Comparison of ENCODE assay signal across 24 mouse cellular contexts in the genomic region with DNA sequence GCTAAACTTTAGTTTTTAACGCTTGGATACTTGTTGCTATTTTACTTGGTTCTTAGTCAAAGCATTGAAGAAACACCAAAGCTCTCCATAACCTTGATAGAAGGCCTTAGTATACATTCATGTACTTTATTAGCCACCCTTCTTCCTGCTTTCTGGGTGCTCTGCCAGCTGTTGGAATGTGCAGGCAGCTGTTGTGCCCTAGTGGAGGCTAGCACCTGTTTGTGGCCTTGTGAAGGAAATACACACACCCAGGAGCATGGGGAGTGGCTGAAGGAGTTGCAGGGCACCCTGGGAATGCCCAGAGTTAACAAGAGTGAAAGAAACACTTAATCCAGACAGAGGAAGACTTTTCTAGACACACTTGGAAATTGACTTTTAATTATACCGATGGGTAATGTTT. TPM values are rescaled to one million over a fixed set of nuclear protein-coding genes. Genes with fewer than 3 reads are reported as not detected.
DNase-seq lines count a peak whose midpoint lies in the region; ATAC-seq and TF ChIP-seq lines count a peak whose summit lies in the region.
"Had no signal": no experiment of that assay in that cellular context is flagged by ENCODE, and none has a peak within 500 bp of the region (broad histone marks: within the 10 kb centered on the region; RNA-seq: fewer than 3 reads in every experiment).

No protein-coding gene starts in this region.

- H3K27me3 ChIP-seq in intestine, embryonic 15.5 days (replicated peaks): no peaks in the 10 kb centered on the region
- H3K27me3 ChIP-seq in intestine, embryonic 16.5 days (replicated peaks; ENCODE audit: control insufficient read depth, insufficient read depth, low read length): no peaks in the 10 kb centered on the region
- H3K27me3 ChIP-seq in C2C12 (ENCODE audit: control insufficient read depth, insufficient read depth, insufficient read length): no peaks in the 10 kb centered on the region
- no peaks in the 10 kb centered on the region for H3K27me3 ChIP-seq in intestine, postnatal 0 days (replicated peaks; ENCODE audit: control insufficient read depth, insufficient read depth, low read length)
- no peaks in the 10 kb centered on the region for H3K27me3 ChIP-seq in stomach, postnatal 0 days (ENCODE audit: control insufficient read depth, insufficient read depth, low read length)
- H3K27me3 ChIP-seq: embryonic facial prominence, embryonic 13.5 days; forebrain, embryonic 13.5 days; hindbrain, embryonic 12.5 days; hindbrain, embryonic 15.5 days had no signal

- 0 out of 2 replicates have a peak, but pooled peaks have one; percentile 23 for ATAC-seq in intestine, embryonic 15.5 days
- ATAC-seq in intestine, embryonic 16.5 days: no peak
- ATAC-seq in intestine, postnatal 0 days: peak; percentile 56; the same call in 1 of the 2 replicates
- no peak for ATAC-seq in stomach, postnatal 0 days (ENCODE audit: low FRiP score, low TSS enrichment)
- ATAC-seq: activated CD4-positive, CD25-positive, alpha-beta regulatory T cell, adult 4 months; forebrain, embryonic 13.5 days; forebrain, embryonic 16.5 days had no signal

- 0 out of 2 replicates have a peak, but pooled peaks cover 3% of the 10 kb centered on the region for H3K4me1 ChIP-seq in intestine, embryonic 15.5 days (replicated peaks)
- H3K4me1 ChIP-seq in intestine, embryonic 16.5 days (ENCODE audit: control insufficient read depth, insufficient read depth, low read length): no peaks in the 10 kb centered on the region
- no peaks in the 10 kb centered on the region for H3K4me1 ChIP-seq in intestine, postnatal 0 days (replicated peaks; ENCODE audit: control insufficient read depth, insufficient read depth, low read length)
- H3K4me1 ChIP-seq in stomach, postnatal 0 days (replicated peaks; ENCODE audit: control insufficient read depth, insufficient read depth): no peaks in the 10 kb centered on the region
- H3K4me1 ChIP-seq: embryonic facial prominence, embryonic 10.5 days had no signal

- no peak overlapping the region for H3K27ac ChIP-seq in intestine, embryonic 15.5 days
- H3K27ac ChIP-seq in intestine, embryonic 16.5 days (ENCODE audit: low read length): no peak overlapping the region
- H3K27ac ChIP-seq in intestine, postnatal 0 days (ENCODE audit: low read depth, low read length): no peak overlapping the region
- H3K27ac ChIP-seq in stomach, postnatal 0 days (replicated peaks): no peak overlapping the region
- H3K27ac ChIP-seq: embryonic facial prominence, embryonic 10.5 days; embryonic facial prominence, embryonic 13.5 days; forebrain, embryonic 13.5 days; hindbrain, embryonic 12.5 days; hindbrain, embryonic 15.5 days had no signal

- no peak overlapping the region for H3K4me3 ChIP-seq in intestine, embryonic 15.5 days (replicated peaks)
- no peak overlapping the region for H3K4me3 ChIP-seq in intestine, embryonic 16.5 days (ENCODE audit: low read length)
- H3K4me3 ChIP-seq in C2C12 (ENCODE audit: insufficient read depth, poor library complexity, severe bottlenecking): no peak overlapping the region
- H3K4me3 ChIP-seq in intestine, postnatal 0 days (ENCODE audit: low read depth, low read length): no peak overlapping the region
- no peak overlapping the region for H3K4me3 ChIP-seq in stomach, postnatal 0 days (ENCODE audit: low read depth, low read length)
- H3K4me3 ChIP-seq: embryonic facial prominence, embryonic 10.5 days; embryonic facial prominence, embryonic 13.5 days; erythroblast, embryonic 14.5 days; forebrain, embryonic 13.5 days; hindbrain, embryonic 12.5 days; hindbrain, embryonic 15.5 days had no signal

- WGBS in intestine, embryonic 15.5 days: 82% methylated on average over 2 of the region's 2 CpGs
- WGBS in intestine, embryonic 16.5 days: 84% methylated on average over 2 of the region's 2 CpGs
- 80% methylated on average over 2 of the region's 2 CpGs for WGBS in intestine, postnatal 0 days
- 89% methylated on average over 2 of the region's 2 CpGs for WGBS in stomach, postnatal 0 days

- no peak for TF ChIP-seq CTCF in C2C12 (IDR thresholded peaks at IDR 0.05; ENCODE audit: control insufficient read depth, insufficient read depth, insufficient read length)
- 0 out of 2 replicates have a peak, but pooled peaks have one; percentile 12 for TF ChIP-seq CTCF in intestine, postnatal 0 days (IDR thresholded peaks at IDR 0.05; ENCODE audit: low read depth)
- TF ChIP-seq CTCF in stomach, postnatal 0 days (IDR thresholded peaks at IDR 0.05; ENCODE audit: low read depth): no peak

- H3K9ac ChIP-seq in intestine, embryonic 15.5 days: no peak overlapping the region
- H3K9ac ChIP-seq in intestine, embryonic 16.5 days (ENCODE audit: low read depth, low read length): no peak overlapping the region
- no peak overlapping the region for H3K9ac ChIP-seq in intestine, postnatal 0 days (ENCODE audit: low read depth, low read length)
- H3K9ac ChIP-seq in stomach, postnatal 0 days (ENCODE audit: low read length): no peak overlapping the region
- H3K9ac ChIP-seq: embryonic facial prominence, embryonic 13.5 days; forebrain, embryonic 13.5 days; hindbrain, embryonic 12.5 days; hindbrain, embryonic 15.5 days had no signal

- H3K4me2 ChIP-seq in intestine, embryonic 15.5 days (replicated peaks): no peak overlapping the region
- no peak overlapping the region for H3K4me2 ChIP-seq in intestine, embryonic 16.5 days (ENCODE audit: low read depth, low read length)
- no peak overlapping the region for H3K4me2 ChIP-seq in intestine, postnatal 0 days (replicated peaks; ENCODE audit: low read depth)
- H3K4me2 ChIP-seq in stomach, postnatal 0 days (replicated peaks; ENCODE audit: low read depth): no peak overlapping the region
- H3K4me2 ChIP-seq: embryonic facial prominence, embryonic 13.5 days; forebrain, embryonic 13.5 days; heart, embryonic 11.5 days; hindbrain, embryonic 12.5 days; hindbrain, embryonic 15.5 days had no signal

- no peak overlapping the region for H3ac ChIP-seq in C2C12 (ENCODE audit: control insufficient read depth, insufficient read length, low read depth)

- no peaks in the 10 kb centered on the region for H3K79me2 ChIP-seq in C2C12 (ENCODE audit: control insufficient read depth, insufficient read depth)

- no peaks in the 10 kb centered on the region for H3K9me3 ChIP-seq in intestine, embryonic 15.5 days
- H3K9me3 ChIP-seq in intestine, embryonic 16.5 days (ENCODE audit: control insufficient read depth, low read length): no peaks in the 10 kb centered on the region
- no peaks in the 10 kb centered on the region for H3K9me3 ChIP-seq in intestine, postnatal 0 days (ENCODE audit: control insufficient read depth)
- H3K9me3 ChIP-seq in stomach, postnatal 0 days (ENCODE audit: control insufficient read depth, low read length): no peaks in the 10 kb centered on the region
- H3K9me3 ChIP-seq: embryonic facial prominence, embryonic 10.5 days; embryonic facial prominence, embryonic 13.5 days; forebrain, embryonic 13.5 days; hindbrain, embryonic 12.5 days; hindbrain, embryonic 15.5 days had no signal

- no peaks in the 10 kb centered on the region for H3K79me3 ChIP-seq in C2C12 (ENCODE audit: low read depth)

- H3K36me3 ChIP-seq in intestine, embryonic 15.5 days: no peaks in the 10 kb centered on the region
- H3K36me3 ChIP-seq in intestine, embryonic 16.5 days (ENCODE audit: control insufficient read depth, insufficient read depth, low read length): no peaks in the 10 kb centered on the region
- H3K36me3 ChIP-seq in C2C12 (ENCODE audit: control insufficient read depth, insufficient read depth): no peaks in the 10 kb centered on the region
- H3K36me3 ChIP-seq in intestine, postnatal 0 days (ENCODE audit: control insufficient read depth, insufficient read depth): no peaks in the 10 kb centered on the region
- H3K36me3 ChIP-seq in stomach, postnatal 0 days (ENCODE audit: control insufficient read depth, insufficient read depth, low read length): no peaks in the 10 kb centered on the region
- H3K36me3 ChIP-seq: embryonic facial prominence, embryonic 10.5 days; embryonic facial prominence, embryonic 13.5 days; hindbrain, embryonic 12.5 days; hindbrain, embryonic 15.5 days had no signal

- peak; percentile 24 for DNase-seq in stomach, postnatal 0 days (ENCODE audit: low spot score)
- no peak for DNase-seq in layer of hippocampus, adult 11-12 months (ENCODE audit: low spot score)
- DNase-seq: adrenal gland, adult 8-10 months; adrenal gland, postnatal 25 days; cerebellum, adult 11-12 months; cerebellum, adult 8-10 months; cerebellum, postnatal 10 days; cerebellum, postnatal 36 days; embryo, embryonic 11 days; gastrocnemius, postnatal 36 days; heart, adult 11 months had no signal

- no peak for TF ChIP-seq EP300 in stomach, postnatal 0 days (optimal IDR thresholded peaks at IDR 0.05)

TF ChIP-seq in C2C12, 6 proteins besides CTCF, POLR2A, EP300 and RAD21:
- TF ChIP-seq USF1 (IDR thresholded peaks at IDR 0.05; ENCODE audit: low read depth): no peak
- TF ChIP-seq MYOD1 (IDR thresholded peaks at IDR 0.05; ENCODE audit: control insufficient read depth, insufficient read length, low read depth): peak; percentile 83
TF ChIP-seq in C2C12: peak in this region for 1.

RNA-seq across cellular contexts. Expression of a gene that starts 43.4 kb away (rescaled TPM):
- 4.1 and 4.2 TPM in 2 replicates for polyA plus RNA-seq in intestine, embryonic 15.5 days (2015; fragmentation: Nextera tagmentation; extraction: Ambion mirVana)
- polyA plus RNA-seq in intestine, embryonic 16.5 days (2015; fragmentation: Nextera tagmentation; extraction: Ambion mirVana): 2.3 and 3.1 TPM in 2 replicates
- 4.8 TPM for polyA plus RNA-seq in C2C12 (2012; fragmentation: generic; extraction: Trizol)
- polyA plus RNA-seq in intestine, postnatal 0 days (2015; fragmentation: Nextera tagmentation; extraction: Ambion mirVana): 2.7 and 2.8 TPM in 2 replicates
- polyA plus RNA-seq in stomach, postnatal 0 days (2015; fragmentation: Nextera tagmentation; extraction: Ambion mirVana): 2.6 and 2.9 TPM in 2 replicates

Comparison
In these comparisons a context has a peak if more than half of its experiments do, and no peak if none do; other contexts are left out.
1. ATAC-seq: peak in intestine, embryonic 15.5 days (single experiment) and intestine, postnatal 0 days (single experiment); none in intestine, embryonic 16.5 days (single experiment) and stomach, postnatal 0 days (single experiment).